Mouse (Mus musculus) cerebellum, postnatal 10 days (tissue): Measurements from ENCODE around the gene Selenow.

Source experiments
- DNase-seq, 2 experiments: peaks; one replicate each; pipeline ENCODE4 v3.0.0; 2021; ENCODE audit warnings: mixed read lengths in 2 of 2

Gene Selenow

DNA sequence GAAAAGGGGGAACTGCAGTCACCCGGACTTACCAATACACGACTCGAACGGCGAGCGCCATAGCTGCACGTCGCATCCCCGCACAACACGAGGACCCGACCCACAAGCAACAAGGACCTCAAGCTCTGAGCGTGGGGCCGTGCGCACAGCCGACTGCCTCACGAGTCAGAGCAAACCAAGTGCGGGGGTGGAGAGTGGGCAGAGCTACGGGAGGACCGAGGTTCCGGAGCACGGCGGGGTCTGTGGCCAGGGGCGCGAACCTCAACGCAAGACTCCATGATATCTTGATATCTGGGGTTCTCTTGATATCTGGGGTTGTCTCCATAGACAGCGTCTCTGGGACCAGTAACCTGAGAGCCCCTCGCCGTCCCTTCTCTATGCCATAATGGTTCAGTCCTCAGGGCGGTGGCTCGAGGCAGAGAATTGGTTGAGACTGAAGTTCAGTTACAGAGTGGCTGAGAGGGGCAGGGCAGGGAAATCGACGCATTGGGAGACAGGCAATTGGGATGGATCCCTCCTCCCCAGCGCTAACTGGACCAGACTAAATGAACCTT lies at the start of gene Selenow:
Gene Selenow, minus strand, starts transcription at position 183 of the 554 bp plus-strand sequence.
- DNase-seq = peak; percentile 95 to 96

- DNase-seq = no peak
Measured at GRCm38 (mm10) chr7:15969674-15970073, 47.5 kb upstream of the Selenow start.

GRCm38 (mm10) chr7:15968322-15968721 lies 46.1 kb upstream of the Selenow start:
- no peak for DNase-seq

DNA sequence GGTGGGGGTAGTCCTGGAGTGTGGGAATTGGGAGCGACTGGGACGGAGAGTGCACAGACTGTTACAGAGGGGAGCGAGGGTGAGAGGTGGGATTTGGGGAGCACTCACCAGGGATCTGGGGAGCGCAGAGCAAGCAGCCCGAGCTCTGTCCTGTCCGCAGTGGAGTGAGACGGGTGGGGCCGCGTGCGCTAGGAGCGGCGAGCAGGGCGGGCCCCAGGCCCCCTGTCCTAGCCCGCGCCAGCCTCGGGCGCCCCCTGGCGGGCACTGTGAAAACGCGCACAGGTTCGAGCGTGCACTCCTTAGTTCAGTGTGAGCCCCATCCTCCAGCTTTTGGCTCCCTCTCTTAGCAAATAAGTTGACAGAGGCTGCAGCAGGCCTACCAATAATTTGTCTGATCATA lies 45.1 kb upstream of the Selenow start, which contains the start of gene Ehd2:
Gene Ehd2, minus strand, starts transcription at position 256 of the 400 bp plus-strand sequence.
- DNase-seq = peak; percentile 78 to 81

DNA sequence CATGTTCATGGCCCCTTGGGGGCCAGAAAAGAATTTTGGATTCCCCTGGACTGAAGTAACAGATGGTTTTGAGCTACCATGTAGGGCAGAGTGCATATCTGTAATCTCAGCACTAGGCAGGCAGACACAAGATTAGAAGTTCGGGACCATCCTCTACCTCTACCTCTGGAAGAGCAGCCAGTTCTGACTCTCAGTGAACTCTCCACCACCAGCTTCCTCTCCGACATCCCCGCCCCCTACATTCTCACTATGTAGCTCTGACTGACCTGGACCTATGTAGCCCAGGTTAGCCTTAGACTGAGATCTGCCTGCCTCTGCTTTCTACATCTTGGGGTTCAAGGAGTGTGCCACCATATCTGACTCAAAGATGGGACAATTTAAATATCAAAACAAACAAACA lies 44.3 kb upstream of the Selenow start:
- DNase-seq = no peak

GRCm38 (mm10) chr7:15963798-15964652 lies 41.8 kb upstream of the Selenow start:
- no peak for DNase-seq

GRCm38 (mm10) chr7:15962311-15963288 lies 40.4 kb upstream of the Selenow start:
- peak; percentile 61 to 73 for DNase-seq

- DNase-seq = no peak
Measured at GRCm38 (mm10) chr7:15961798-15962197, 39.6 kb upstream of the Selenow start.

DNA sequence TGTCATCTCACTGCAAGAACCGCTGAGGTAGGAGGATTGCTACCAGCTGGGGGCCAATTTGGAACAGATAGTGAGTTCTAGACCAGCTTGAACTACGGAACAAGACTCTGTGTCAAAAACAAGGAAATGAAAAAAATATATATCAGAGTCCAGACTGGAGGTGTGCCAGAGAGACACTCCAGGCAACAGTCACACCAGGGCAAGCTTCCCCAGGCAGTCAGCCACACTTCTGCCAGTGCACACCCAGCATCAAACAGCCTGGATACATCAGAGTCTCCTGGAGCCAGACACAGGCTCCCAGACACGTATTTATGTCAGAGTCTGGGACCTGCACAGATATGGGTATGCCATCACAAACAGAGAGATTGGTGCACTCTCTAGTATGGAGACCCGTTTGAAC lies 39.0 kb upstream of the Selenow start:
- DNase-seq = no peak

- DNase-seq = no peak
Measured at GRCm38 (mm10) chr7:15960691-15961090, 38.5 kb upstream of the Selenow start.

DNA sequence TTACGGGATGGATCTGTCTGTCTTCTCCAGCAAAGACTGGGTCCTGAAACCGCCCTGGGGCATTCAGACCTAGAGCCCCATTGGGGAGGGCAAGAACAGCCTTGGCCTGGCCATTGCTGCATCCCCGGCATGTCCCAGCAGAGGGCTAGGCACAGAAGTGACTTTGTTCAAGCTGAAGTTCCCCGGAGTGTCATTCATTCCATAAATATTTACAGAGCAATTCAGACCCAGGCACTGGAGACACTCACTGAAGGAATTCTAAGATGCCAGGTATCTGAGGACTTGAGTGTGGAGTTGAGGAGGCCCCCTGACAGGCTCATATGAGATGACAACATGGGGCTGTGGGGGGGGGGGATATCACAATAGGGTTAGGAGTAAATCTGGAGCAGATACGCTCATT lies 33.9 kb upstream of the Selenow start:
- peak in 1 of 2 experiments; percentile 1 for DNase-seq

DNA sequence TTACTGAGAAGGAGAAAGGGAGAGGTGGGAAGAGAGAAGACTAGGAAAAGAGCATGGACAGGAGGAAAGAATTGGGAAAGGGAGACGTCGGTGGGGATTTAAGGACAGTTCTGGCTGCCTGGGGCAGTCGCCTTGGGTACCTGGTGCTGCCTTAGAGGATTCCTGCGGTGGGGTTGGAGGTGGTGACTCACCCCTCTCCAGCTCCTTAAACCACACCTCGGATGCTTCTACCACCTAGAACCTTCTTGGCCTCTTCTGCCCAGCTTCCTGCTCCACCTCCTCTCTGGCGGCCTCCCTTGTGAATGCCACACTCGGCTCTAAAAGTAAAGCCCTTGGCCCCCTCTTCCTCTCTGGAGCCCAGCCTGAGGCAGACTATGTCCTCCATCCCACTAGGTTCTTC lies 33.3 kb upstream of the Selenow start:
- no peak for DNase-seq

DNA sequence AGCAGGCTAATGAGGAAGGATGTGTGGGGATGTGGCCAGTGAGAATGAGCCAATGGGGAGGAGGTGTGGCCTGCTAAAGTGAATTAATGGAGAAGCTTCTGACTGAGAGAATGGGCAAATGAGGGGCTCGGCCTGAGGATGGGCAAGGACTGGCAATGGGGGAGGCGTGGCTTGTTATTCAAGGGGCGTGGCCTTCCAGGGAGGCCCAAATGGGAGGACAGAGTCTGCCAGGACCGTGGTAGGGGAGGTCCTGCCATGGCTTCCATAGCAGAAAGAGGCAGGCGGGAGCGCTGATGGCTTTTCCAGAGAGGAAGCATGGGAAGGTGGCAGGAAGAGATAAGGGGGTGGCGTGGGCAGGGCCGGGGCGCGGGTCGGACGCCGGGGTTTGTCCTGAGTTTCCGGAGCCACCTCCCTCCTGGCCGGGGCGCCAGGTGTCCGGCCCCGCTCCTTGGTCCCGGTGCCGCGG lies 32.8 kb upstream of the Selenow start:
- peak in 1 of 2 experiments; percentile 43 for DNase-seq

- peak in 1 of 2 experiments; percentile 2 for DNase-seq
Measured at GRCm38 (mm10) chr7:15954436-15954835, 32.2 kb upstream of the Selenow start.

GRCm38 (mm10) chr7:15953307-15954074 lies 31.3 kb upstream of the Selenow start:
- DNase-seq = peak in 1 of 2 experiments; percentile 3

- DNase-seq = no peak
Measured at GRCm38 (mm10) chr7:15952416-15952815, 30.2 kb upstream of the Selenow start.

- DNase-seq = no peak
Measured at GRCm38 (mm10) chr7:15950008-15950407, 27.8 kb upstream of the Selenow start.

DNA sequence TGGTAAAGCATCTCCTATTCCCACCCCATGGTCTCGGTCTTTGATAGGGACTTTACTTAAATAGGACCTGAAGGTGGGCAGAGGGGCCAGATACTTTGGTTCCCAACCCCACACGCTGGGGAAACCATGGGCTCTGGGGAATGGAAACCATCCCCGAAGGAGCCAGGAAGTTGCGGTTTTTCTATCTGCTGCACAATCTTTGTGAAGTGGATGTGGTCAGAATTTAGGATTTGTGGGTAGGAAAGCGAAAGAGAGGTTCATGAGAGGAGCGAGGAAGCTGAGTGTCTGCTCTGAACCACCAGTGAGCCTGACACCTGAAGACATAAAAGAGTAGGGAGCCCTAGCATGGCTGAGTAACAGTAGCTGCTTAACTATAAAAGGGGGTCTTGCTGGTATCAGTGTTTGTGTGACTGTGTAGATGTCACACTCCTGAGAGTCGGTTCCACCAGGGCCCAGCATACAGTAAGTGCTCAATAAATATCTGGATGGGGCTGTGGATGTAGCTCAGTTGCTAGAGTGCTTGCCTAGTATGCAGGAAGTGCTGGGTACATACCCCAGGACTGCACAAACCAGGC lies 27.1 kb upstream of the Selenow start:
- DNase-seq = no peak

GRCm38 (mm10) chr7:15948381-15948941 lies 26.3 kb upstream of the Selenow start:
- DNase-seq = peak; percentile 87 to 88

GRCm38 (mm10) chr7:15947653-15948260 lies 25.6 kb upstream of the Selenow start:
- no peak for DNase-seq
